Mouse (Mus musculus): ENCODE results near the gene Ubac2.
A peak's percentile ranks its signal among the peaks of the same experiment; 100 is the strongest.
"Not testable (repeated sequence)": the region's sequence is repeated elsewhere in the genome, so short reads cannot be mapped to it uniquely, and the experiment has no call there.

Gene Ubac2

DNA sequence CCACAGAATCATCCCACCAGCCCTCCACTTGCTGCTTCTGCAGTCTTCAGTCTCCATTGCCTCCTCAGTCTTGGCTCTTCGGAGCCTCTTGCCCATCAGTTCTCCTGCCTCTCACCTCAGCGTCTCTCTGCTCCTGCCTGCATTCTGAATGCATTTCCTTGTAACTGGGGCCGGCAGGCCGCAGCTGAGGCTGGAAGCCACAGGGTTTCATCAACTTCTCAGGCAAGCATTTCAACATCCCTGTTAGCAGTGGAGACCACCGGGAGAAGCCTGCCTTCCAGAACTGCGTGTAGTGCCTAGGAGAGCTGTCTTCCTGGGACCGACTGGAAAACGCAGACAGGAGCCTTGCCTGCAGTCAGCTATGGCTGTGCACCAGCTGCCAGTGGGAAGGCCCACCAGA, 169.4 kb downstream of the Ubac2 start:
- DNase-seq (ENCODE audit: low spot score in 2 of 2) = no peak

DNA sequence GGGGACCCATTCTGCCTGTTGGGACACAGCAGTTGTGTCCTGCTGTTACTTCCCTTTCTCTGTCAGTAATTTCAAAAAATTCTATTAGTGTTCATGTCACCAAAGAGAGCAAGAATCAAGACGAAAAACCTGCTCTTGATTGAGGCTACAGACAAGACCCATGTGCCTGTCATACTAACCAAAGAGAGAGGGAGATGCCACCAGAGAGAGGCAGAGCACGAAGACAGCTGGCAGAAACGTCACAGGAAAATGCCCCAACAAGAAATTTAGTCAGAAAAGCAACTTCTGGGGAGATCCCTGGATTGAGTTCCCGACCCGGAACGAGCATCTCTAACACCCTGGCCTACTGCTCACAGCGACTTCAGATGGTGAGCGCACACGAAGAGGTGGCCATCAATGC, 170.4 kb downstream of the Ubac2 start:
- no peak for DNase-seq (ENCODE audit: low spot score in 2 of 2)

DNA sequence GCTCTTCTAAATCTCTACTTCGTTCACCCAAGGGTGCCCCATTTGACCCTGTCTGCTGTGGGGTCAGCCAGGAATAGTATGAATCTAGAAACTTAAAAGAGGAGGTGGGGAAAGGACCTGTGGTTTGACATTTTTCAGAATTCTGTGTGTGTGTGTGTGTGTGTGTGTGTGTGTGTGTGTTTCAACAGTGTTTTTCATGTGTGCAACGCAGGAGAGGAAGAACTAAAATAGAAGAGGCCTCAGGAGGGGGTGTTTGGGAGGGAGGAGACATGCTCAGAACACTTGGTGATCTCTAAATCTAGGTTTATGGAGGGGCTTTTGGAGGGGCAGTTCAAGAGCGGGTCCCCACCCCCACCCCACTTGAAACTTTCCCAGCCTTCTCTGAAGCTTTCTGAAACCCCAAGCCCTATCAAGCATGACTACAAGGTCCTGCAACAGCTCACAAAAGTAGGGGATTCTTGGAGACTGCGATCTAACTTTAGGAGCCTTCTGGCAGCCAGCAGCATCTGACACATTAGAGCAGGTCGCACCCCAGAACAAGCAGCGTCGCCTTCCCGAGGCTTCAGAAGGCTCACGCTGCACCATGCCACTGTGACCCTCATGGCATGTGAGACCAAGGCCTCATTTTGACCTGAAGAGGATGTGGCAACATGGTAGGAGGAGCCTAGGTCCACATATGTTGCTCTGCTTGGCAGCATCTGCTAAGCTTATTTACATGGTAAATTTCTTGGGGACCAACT, 174.6 kb downstream of the Ubac2 start:
- peak in 1 of 2 experiments; percentile 54 for DNase-seq (ENCODE audit: low spot score in 2 of 2)

DNA sequence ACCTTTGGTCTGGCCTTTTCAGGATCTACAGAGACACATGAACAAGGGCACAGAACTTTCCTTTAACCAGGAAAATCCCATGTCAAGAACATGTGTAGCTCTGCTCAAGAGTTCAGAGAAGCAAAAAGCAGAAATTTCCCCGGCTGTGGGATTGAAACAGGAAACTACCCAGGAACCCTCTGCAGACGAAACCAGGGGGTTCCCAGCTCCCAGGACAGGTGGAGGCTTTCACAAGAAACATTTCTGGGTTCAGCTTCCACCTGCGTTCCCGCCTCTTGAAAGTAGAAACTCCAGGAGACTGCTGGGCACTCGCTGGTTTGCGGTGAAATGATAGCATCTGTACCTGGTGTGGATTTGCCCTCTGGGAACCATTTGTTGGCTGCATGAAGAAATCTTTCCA, 178.5 kb downstream of the Ubac2 start:
- DNase-seq (ENCODE audit: low spot score in 2 of 2) = no peak

DNA sequence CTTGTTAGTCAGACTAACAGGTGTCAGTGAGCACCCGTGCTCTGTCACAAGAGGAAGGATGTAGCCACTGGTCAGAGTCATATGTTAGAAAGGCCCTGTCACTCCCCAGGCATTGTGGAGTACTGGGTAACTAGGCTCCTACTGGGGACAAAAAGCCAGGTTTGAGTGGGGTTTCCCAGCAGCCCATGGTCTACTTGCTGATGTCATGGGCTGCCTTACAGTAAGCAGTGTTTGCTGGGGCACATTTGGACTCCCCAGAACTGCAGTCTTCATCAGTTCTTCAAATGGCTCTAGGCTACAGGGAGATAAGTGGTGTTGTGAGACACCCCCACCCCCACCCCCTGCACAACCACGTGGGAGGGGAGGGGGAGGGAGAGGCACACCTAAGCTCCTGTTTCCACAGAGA, 179.5 kb downstream of the Ubac2 start:
- DNase-seq (ENCODE audit: low spot score in 2 of 2) = no peak

DNA sequence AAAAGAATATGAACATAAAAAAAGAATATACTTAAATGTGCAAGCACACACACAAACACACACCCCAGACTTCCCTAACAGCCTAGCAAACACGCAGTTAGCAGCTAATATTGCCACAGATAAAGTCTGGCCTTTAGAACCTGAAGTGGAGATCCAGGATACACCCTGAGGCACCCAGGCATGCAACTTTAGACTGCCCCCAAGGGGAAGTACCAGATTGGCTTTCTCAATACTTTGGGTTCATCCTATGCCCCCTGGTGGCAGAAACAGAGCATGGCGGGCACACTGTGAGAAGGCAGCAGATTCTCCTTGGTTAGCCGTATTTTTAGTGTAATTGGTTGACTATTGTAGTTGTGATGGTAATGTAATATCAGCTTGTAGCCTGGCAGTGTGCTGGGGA, 182.2 kb downstream of the Ubac2 start:
- DNase-seq (ENCODE audit: low spot score in 2 of 2) = peak; percentile 71 to 88

DNA sequence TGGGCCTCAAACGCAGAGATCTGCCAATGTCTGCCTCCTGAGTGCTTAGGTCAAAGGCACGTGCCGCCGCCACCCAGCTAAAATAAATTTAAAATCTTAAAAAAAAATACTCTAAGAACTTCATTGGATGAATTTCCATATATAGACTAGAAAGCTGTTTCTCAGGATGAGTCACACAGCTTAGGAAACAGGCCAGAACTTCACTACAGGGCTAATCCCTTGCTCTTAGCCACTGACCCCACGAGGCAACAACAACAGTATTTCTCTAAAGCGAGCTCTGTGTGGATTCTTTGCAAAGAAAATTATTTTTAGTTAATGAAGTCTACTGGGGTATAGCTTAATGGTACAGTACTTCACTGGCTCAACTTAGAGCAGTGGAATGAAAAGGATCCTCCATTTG, 183.0 kb downstream of the Ubac2 start:
- DNase-seq (ENCODE audit: low spot score in 2 of 2) = no peak

DNA sequence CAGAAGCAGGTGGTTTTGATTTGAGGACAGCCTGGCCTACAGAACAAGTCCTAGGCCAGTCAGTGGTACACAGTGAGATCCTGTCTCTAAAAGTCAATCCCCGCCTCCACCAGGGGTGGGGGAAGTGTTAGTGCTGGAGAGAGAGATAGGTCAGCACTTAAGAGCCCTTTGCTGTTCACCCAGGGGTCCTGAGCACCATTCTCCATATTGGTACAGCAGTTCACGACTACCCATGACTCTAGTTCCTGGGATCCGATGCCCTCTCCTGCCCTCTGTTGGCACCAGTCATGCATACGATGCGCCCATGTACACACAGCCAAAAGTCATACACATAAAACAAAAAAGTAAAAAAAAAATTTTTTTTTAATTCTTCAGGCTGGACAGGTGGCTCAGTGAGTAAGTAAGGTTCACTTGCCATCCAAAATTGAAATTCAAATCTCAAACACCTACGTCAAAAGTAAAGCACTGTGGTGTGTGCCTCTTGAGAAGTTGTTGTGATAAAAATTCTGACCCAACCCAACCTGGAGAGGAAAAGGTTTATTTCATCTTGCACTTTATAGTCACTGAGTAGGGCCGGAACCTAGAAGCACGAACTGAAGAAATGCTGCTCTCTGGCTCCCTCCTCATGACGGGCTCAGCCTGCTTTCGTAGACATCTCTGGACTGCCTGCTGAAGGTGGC, 184.1 kb downstream of the Ubac2 start:
- DNase-seq (ENCODE audit: low spot score in 2 of 2) = peak in 1 of 2 experiments; percentile 47

DNA sequence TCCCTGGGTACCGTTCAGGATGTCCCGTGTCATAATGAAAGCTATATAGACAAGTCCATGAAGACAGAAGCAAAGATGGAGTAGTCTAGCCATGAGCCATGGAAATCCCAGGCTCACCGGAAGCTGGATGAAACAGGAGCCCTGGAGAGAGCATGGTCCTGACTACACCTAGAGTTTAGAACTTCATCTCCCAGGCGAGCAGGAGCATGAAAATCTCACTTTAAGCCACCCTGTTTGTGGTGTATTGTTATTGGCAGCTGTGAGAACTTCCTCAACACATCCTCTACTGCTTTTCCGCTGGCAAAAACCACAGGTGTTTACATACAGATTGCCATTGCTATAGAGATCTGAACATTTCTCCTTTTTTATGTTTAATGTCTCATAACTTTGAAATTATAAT, 185.2 kb downstream of the Ubac2 start:
- DNase-seq (ENCODE audit: low spot score in 2 of 2) = no peak

DNA sequence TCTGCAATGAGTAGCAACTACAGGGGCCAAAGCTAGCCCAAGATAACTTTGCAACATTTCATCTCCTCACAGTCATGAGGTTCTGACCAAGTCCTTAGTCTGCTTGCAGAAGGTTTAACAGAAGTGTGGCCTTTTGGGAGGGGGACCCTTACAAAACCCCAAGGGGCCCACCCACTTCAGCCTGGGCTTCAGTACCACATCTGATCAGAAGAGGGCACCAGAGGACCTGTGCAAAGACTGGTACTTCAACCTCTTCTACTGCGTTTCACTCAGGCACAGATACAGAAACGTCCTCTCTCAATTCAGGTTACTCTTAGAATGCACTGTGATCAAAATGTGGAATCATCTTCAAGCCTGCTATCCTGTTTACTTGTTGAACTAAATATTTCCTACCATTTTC, 186.1 kb downstream of the Ubac2 start:
- DNase-seq (ENCODE audit: low spot score in 2 of 2) = peak; percentile 71 to 85

DNA sequence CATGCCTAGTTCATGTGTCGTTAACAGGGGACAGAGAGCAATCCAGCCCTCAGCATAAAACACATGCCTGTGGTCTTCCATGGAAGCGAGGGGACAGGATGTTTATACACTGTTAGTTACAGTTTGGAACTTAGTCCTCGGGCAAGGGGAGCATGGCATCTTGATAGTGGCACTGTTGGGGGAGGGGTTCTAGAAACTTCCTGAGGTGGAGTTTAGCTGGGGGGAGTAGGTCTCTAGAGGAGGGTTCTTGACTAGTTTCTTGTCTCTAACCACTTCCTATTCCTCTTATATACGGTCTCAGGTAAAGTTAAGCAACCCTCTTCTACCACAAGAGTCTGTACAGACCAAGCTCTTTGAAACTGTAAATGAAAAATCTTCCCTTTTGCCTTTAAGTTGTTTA, 187.8 kb downstream of the Ubac2 start:
- peak in 1 of 2 experiments; percentile 41 for DNase-seq (ENCODE audit: low spot score in 2 of 2)

DNA sequence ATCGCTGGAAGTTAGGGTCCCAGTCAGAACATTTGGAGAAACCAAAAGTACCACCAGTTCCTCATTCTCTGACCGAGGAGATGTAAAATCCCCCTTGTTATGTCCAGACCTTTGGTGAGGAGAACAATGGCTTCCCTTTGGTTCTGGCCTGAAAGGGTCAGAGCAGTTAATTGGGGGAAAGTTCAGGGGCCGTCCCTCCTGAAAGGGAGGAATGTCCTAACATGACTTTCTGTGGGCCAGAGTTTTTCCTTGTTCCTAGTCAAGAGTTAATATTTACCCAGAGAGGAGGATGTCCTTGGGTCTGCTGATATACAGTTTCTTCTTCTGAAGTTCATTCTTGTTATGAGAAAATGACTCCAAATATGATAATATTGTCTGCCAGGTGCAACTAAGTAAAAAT, 189.6 kb downstream of the Ubac2 start:
- not testable (repeated sequence) for DNase-seq (ENCODE audit: low spot score in 2 of 2)

DNA sequence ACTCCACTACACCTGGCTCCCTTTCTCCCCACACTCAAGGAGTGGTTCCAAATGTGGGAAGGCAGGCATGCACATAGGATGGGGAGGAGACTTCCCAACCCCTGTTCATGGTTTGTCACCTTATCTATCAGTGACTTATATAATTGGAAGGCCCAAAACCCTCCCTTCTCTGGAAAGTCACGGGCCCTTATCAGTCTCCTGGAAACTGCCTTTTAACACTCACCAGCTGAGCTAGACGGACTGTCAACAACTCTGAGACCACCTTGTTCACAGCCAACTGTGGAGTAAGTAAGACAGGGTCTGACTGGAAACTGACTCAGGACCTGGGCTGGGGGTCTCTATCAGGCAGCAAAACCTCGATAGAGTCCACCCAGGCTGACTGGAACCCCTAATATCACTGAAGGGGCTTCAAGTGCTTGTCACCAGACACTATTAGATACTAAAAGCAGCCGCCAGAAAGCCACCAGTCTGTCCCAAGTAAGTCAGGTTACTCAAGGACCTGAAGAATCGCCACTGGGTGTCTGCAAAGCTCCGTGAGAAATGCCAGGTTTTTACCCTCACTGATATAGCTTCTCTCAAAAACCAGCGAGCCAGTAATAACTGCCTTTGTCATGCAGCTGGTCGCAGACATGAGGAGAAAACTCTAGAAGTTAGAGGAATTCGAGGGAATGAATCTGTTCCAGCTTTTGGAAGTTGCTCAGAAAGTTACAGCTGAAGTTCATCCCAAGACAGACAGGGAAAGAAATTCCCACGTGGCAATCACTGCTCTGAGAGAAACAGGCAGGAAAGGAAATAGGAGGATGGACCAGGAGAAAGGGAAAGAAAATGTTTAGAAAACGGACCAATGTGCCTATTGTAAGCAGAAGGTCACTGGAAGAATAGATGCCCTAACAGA, 190.6 kb downstream of the Ubac2 start:
- no peak for DNase-seq (ENCODE audit: low spot score in 2 of 2)

DNA sequence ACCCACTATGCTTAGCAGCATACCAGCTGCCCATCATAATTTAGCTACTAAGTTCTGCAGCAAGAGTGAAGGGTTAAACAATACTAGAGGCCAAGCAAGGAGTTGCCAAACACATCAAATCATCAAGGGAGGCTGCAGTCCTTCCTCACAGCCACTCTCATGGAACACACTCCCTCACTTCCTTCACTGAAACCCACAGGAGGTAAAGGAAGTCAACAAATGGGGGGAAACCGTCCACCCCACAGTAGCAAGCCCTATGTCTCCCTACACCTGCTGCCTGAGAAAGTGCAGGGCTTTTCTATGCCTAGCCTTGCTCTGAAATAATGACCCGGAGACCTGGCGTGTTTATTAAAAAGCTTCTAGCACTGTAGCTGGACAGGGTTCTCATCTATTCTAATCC, 191.5 kb downstream of the Ubac2 start:
- DNase-seq (ENCODE audit: low spot score in 2 of 2) = no peak

Data from spleen, postnatal 10 days (tissue).